Mouse (Mus musculus): ENCODE data around the gene Nol12.

Nol12 gene

DNA sequence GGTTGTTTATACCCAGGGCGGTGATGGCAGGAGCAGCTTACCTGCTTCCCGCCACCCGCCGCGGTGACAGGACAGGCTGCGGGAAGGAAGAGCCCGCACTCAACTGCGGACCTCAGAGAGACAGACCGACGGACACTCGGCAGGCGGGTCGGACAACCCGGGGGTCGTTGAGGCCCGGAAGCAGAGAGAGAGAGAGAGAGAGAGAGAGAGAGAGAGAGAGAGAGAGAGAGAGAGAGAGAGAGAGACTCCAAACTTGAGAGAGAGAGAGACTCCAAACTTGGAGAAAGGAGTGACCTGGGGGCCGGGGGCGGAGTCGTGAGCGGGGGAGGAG, 35.4 kb upstream of the Nol12 start, which contains the start of gene Gm49510:
Gene Gm49510, plus strand, starts transcription at position 259 of the 331 bp plus-strand sequence.
- Histone ChIP-seq H3K4me1 (replicated peaks; ENCODE audit: low read depth, low read length) (peaks cover 90% of the 10 kb centered on the region), H3K27me3 (ENCODE audit: insufficient read depth, low read length) (0 out of 2 replicates have a peak, but pooled peaks cover 5% of the 10 kb centered on the region), H3K4me3 (replicated peaks; ENCODE audit: low read length) (peak within 1 kb of the TSS; percentile 89), H3K36me3 (ENCODE audit: insufficient read depth, low read length) (peaks cover 30% of the 10 kb centered on the region), H3K9me3 (ENCODE audit: low read length) (no peaks in the 10 kb centered on the region)
- no peak for TF ChIP-seq POU5F1 (IDR thresholded peaks at IDR 0.05; ENCODE audit: borderline replicate concordance, low read length)
- no peak for TF ChIP-seq NANOG (IDR thresholded peaks at IDR 0.05; ENCODE audit: borderline replicate concordance, low read length)
- TF ChIP-seq CTCF (conservative IDR thresholded peaks at IDR 0.05; ENCODE audit: low read length), result no peak

GRCm38 (mm10) chr15:78899740-78900584, 34.8 kb upstream of the Nol12 start, which contains the start of gene Sh3bp1:
Gene Sh3bp1, plus strand, starts transcription at chr15:78899768.
- H3K4me3 ChIP-seq (replicated peaks; ENCODE audit: low read length), result peak within 1 kb of the TSS; percentile 89

DNA sequence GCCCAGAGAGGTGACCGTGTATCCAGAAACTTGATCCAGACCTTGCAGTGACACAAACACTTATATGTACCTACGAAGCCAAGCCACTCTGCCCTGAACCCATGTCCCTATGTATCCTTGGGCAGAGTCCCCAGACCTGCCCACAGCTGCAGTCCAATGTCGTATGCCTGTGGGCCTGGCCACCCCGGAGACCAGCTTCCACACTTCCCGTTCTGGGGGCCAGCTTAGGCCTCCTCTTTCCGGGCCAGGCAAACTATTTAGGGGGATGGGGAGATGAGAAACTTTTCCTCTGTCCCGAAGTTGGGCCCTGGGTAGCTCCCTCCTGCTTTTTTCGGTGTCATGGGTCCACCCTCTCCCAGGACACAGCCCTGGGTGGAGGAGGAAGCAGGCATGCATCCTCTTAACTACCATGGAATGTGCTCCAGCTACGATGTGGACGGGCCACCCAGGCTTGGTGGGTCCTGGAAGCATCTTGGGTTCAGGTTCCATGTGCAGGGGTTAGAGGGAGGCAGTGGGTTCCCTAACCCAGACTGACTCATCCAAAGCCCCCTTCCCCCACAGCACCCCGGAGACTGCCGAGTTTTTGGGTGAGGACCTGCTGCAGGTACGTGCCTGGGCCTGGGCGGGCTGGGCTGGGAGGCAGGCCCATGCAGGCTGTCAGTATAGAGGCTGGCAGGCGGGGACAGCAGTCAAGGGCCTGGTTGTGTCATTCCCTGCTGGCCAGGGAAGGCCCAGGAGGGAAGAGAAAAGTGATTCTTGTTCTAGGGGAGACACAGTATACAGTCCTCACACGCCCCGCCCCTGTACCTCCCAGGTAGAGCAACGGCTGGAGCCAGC, 33.9 kb upstream of the Nol12 start:
- H3K4me3 ChIP-seq (replicated peaks; ENCODE audit: low read length), result peak overlapping the region; percentile 89
- peaks cover 75% of the 10 kb centered on the region for H3K4me1 ChIP-seq (replicated peaks; ENCODE audit: low read depth, low read length)
- TF ChIP-seq NANOG (IDR thresholded peaks at IDR 0.05; ENCODE audit: borderline replicate concordance, low read length) (no peak), CTCF (conservative IDR thresholded peaks at IDR 0.05; ENCODE audit: low read length) (no peak), POU5F1 (IDR thresholded peaks at IDR 0.05; ENCODE audit: borderline replicate concordance, low read length) (no peak)

More at GRCm38 (mm10) chr15:78899740-78900584, 34.8 kb upstream of the Nol12 start, which contains the start of gene Sh3bp1:
- Histone ChIP-seq H3K36me3 (ENCODE audit: insufficient read depth, low read length) (peaks cover 30% of the 10 kb centered on the region), H3K9me3 (ENCODE audit: low read length) (no peaks in the 10 kb centered on the region), H3K27me3 (ENCODE audit: insufficient read depth, low read length) (0 out of 2 replicates have a peak, but pooled peaks cover 5% of the 10 kb centered on the region), H3K4me1 (replicated peaks; ENCODE audit: low read depth, low read length) (peaks cover 84% of the 10 kb centered on the region)
- no peak for TF ChIP-seq POU5F1 (IDR thresholded peaks at IDR 0.05; ENCODE audit: borderline replicate concordance, low read length)
- TF ChIP-seq NANOG (IDR thresholded peaks at IDR 0.05; ENCODE audit: borderline replicate concordance, low read length), result no peak
- TF ChIP-seq CTCF (conservative IDR thresholded peaks at IDR 0.05; ENCODE audit: low read length), result no peak

DNA sequence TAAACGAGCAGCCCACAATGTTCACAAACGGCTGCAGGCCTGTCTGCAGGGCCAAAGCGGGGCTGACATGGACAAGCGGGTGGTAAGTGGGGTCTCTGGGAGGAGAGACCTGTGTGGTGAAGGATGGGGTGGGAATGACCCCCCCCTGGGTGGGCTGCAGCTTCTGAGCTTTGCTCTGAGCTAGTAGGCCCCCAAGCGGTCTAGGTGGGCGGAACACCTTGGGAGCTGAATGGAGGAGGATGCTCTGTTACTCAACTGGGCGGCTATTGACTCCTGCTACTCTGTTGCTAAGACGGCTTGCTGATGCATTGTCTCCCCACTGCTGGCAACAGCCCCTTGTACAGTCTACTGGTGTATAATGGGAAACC, 33.3 kb upstream of the Nol12 start:
- Histone ChIP-seq H3K27me3 (ENCODE audit: insufficient read depth, low read length) (0 out of 2 replicates have a peak, but pooled peaks cover 5% of the 10 kb centered on the region), H3K4me1 (replicated peaks; ENCODE audit: low read depth, low read length) (peaks cover 73% of the 10 kb centered on the region), H3K36me3 (ENCODE audit: insufficient read depth, low read length) (peaks cover 36% of the 10 kb centered on the region), H3K4me3 (replicated peaks; ENCODE audit: low read length) (peak overlapping the region; percentile 89), H3K9me3 (ENCODE audit: low read length) (no peaks in the 10 kb centered on the region)
- TF ChIP-seq POU5F1 (IDR thresholded peaks at IDR 0.05; ENCODE audit: borderline replicate concordance, low read length), result no peak
- no peak for TF ChIP-seq NANOG (IDR thresholded peaks at IDR 0.05; ENCODE audit: borderline replicate concordance, low read length)
- no peak; the same call in 1 of the 2 replicates for TF ChIP-seq CTCF (conservative IDR thresholded peaks at IDR 0.05; ENCODE audit: low read length)

More for the DNA sequence above, 33.9 kb upstream of the Nol12 start:
- Histone ChIP-seq H3K36me3 (ENCODE audit: insufficient read depth, low read length) (peaks cover 30% of the 10 kb centered on the region), H3K27me3 (ENCODE audit: insufficient read depth, low read length) (0 out of 2 replicates have a peak, but pooled peaks cover 5% of the 10 kb centered on the region), H3K9me3 (ENCODE audit: low read length) (no peaks in the 10 kb centered on the region)

GRCm38 (mm10) chr15:78903243-78903642, 31.5 kb upstream of the Nol12 start:
- Histone ChIP-seq H3K4me1 (replicated peaks; ENCODE audit: low read depth, low read length) (peaks cover 72% of the 10 kb centered on the region), H3K9me3 (ENCODE audit: low read length) (no peaks in the 10 kb centered on the region), H3K36me3 (ENCODE audit: insufficient read depth, low read length) (peaks cover 55% of the 10 kb centered on the region), H3K4me3 (replicated peaks; ENCODE audit: low read length) (no peak overlapping the region), H3K27me3 (ENCODE audit: insufficient read depth, low read length) (0 out of 2 replicates have a peak, but pooled peaks cover 5% of the 10 kb centered on the region)
- TF ChIP-seq CTCF (conservative IDR thresholded peaks at IDR 0.05; ENCODE audit: low read length) (peak; percentile 98), NANOG (IDR thresholded peaks at IDR 0.05; ENCODE audit: borderline replicate concordance, low read length) (no peak), POU5F1 (IDR thresholded peaks at IDR 0.05; ENCODE audit: borderline replicate concordance, low read length) (no peak)

DNA sequence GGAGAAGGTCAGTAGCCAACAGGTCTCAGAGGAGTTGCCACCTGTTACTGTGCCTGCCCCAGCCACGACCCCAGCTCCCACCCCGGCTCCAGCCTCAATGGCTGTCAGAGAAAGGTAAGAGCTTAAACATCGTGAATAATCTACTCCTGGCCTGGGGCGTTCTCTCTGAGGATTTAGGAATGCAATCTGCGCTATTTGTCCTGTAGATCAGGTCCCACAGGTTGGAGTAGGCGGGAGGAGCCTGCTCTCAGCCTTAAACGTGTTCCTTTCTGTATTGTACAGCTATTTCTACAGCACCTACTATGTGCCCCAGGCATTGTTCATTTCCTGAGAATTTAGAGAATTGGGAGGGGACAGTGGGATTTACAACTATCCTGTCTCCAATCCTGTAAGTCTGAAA, 26.3 kb upstream of the Nol12 start:
- peaks cover 59% of the 10 kb centered on the region for H3K4me1 ChIP-seq (replicated peaks; ENCODE audit: low read depth, low read length)
- H3K4me3 ChIP-seq (replicated peaks; ENCODE audit: low read length), result no peak overlapping the region
- H3K36me3 ChIP-seq (ENCODE audit: insufficient read depth, low read length), result peaks cover 91% of the 10 kb centered on the region
- no peaks in the 10 kb centered on the region for H3K9me3 ChIP-seq (ENCODE audit: low read length)
- 0 out of 2 replicates have a peak, but pooled peaks cover 6% of the 10 kb centered on the region for H3K27me3 ChIP-seq (ENCODE audit: insufficient read depth, low read length)
- TF ChIP-seq NANOG (IDR thresholded peaks at IDR 0.05; ENCODE audit: borderline replicate concordance, low read length) (no peak), POU5F1 (IDR thresholded peaks at IDR 0.05; ENCODE audit: borderline replicate concordance, low read length) (no peak), CTCF (conservative IDR thresholded peaks at IDR 0.05; ENCODE audit: low read length) (no peak)

DNA sequence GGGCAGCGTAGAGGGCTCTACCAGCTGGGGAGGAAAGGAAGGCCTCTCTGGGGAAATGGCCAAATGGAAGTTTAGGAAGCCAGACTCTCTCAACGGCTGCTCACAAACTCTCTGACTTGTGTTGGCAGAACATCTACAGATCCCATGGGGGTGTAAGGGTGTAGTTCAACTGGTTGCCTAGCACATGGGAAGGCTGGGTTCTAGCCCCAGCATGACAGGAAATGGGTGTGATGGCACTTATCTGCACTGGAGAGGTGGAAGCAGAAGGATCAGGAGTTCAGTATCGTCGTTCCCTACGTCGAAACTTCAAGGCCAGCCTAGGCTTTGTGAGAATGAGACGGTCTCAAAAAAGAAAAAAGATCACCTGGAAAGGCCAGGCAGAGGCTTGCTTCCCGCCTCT, 25.8 kb upstream of the Nol12 start:
- H3K9me3 ChIP-seq (ENCODE audit: low read length), result no peaks in the 10 kb centered on the region
- TF ChIP-seq POU5F1 (IDR thresholded peaks at IDR 0.05; ENCODE audit: borderline replicate concordance, low read length) (no peak), NANOG (IDR thresholded peaks at IDR 0.05; ENCODE audit: borderline replicate concordance, low read length) (no peak; the same call in 1 of the 2 replicates), CTCF (conservative IDR thresholded peaks at IDR 0.05; ENCODE audit: low read length) (no peak)

DNA sequence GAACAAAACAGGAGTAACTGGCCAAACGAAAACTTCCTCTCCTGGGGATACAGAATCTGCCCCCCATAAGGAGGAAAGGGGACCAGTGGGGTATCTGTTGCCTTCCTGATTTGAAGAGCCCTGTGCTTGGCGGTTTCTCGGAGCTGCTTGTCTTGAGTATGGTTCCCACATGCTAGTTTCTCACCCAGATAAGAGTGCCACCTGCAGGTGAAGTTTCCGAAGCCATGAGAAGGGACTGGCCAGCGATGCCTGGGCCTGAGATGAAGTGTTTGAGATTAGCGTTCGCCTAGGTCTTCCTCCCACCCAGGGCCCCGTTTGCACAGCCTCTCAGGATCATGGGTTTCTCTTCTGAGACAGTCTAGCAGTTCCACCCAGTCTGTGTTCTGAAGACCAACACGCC, 22.7 kb upstream of the Nol12 start:
- Histone ChIP-seq H3K4me1 (replicated peaks; ENCODE audit: low read depth, low read length) (peaks cover 70% of the 10 kb centered on the region), H3K4me3 (replicated peaks; ENCODE audit: low read length) (no peak overlapping the region), H3K27me3 (ENCODE audit: insufficient read depth, low read length) (peaks cover 17% of the 10 kb centered on the region), H3K9me3 (ENCODE audit: low read length) (no peaks in the 10 kb centered on the region), H3K36me3 (ENCODE audit: insufficient read depth, low read length) (peaks cover 78% of the 10 kb centered on the region)
- TF ChIP-seq POU5F1 (IDR thresholded peaks at IDR 0.05; ENCODE audit: borderline replicate concordance, low read length), result no peak
- TF ChIP-seq CTCF (conservative IDR thresholded peaks at IDR 0.05; ENCODE audit: low read length), result peak; percentile 29; the same call in 1 of the 2 replicates

More for the DNA sequence above, 25.8 kb upstream of the Nol12 start:
- H3K27me3 ChIP-seq (ENCODE audit: insufficient read depth, low read length), result 0 out of 2 replicates have a peak, but pooled peaks cover 6% of the 10 kb centered on the region
- no peak overlapping the region for H3K4me3 ChIP-seq (replicated peaks; ENCODE audit: low read length)
- peaks cover 54% of the 10 kb centered on the region for H3K4me1 ChIP-seq (replicated peaks; ENCODE audit: low read depth, low read length)
- peaks cover 85% of the 10 kb centered on the region for H3K36me3 ChIP-seq (ENCODE audit: insufficient read depth, low read length)
